Mouse (Mus musculus) hindbrain, embryonic 12.5 days (tissue): Measurements from ENCODE around the gene Cbx1. TPM values are rescaled to one million over a fixed set of nuclear protein-coding genes. Genes with fewer than 3 reads are reported as not detected.
"Not testable (repeated sequence)": the region's sequence is repeated elsewhere in the genome, so short reads cannot be mapped to it uniquely, and the experiment has no call there.

ENCODE experiments used
- ATAC-seq: fragments of 200-750 bp; cut with Nextera tagmentation; 2 replicates; pipeline ENCODE4 v1.8.0; 2017; ENCODE audit warnings: moderate TSS enrichment; ENCODE audit not compliant: low FRiP score
- H3K27ac ChIP-seq: fragments of 300-500 bp; sonication (generic); 2 replicates; pipeline ENCODE4 v1.5.1; 2016; ENCODE audit warnings: mild to moderate bottlenecking
- H3K27me3 ChIP-seq: fragments of 300-500 bp; sonication (generic); 2 replicates; pipeline ENCODE4 v1.6.1; 2016; ENCODE audit warnings: mild to moderate bottlenecking
- H3K36me3 ChIP-seq: fragments of 300-500 bp; sonication (generic); 2 replicates; pipeline ENCODE4 v1.6.1; 2016; ENCODE audit warnings: mild to moderate bottlenecking
- H3K4me1 ChIP-seq: fragments of 300-500 bp; sonication (generic); 2 replicates; pipeline ENCODE4 v1.6.1; 2016
- H3K4me2 ChIP-seq: fragments of 300-500 bp; sonication (generic); replicated peaks from 2 replicates; pipeline ENCODE4 v1.6.1; 2016; ENCODE audit warnings: mild to moderate bottlenecking
- H3K4me3 ChIP-seq: fragments of 300-500 bp; sonication (generic); 2 replicates; pipeline ENCODE4 v1.5.1; 2016; ENCODE audit warnings: mild to moderate bottlenecking
- H3K9ac ChIP-seq: fragments of 300-500 bp; sonication (generic); 2 replicates; pipeline ENCODE4 v1.6.1; 2016; ENCODE audit warnings: mild to moderate bottlenecking, moderate library complexity
- H3K9me3 ChIP-seq: fragments of 300-500 bp; sonication (generic); replicated peaks from 2 replicates; pipeline ENCODE4 v1.6.1; 2016; ENCODE audit warnings: mild to moderate bottlenecking
- WGBS: fragments of 180-500 bp; shearing (Covaris S2); methylation state at CpG from one replicate; pipeline ENCODE4 v1.1.7; 2016; 5-methylcytosine and 5-hydroxymethylcytosine counted together
- microRNA counts: library from miRNA; unstranded; fragments of <30 nt; microRNA quantifications from one replicate; lab custom pipeline; 2017
- microRNA-seq: library from miRNA; unstranded; fragments of <30 nt; microRNA quantifications from one replicate; pipeline ENCODE4, GENCODE M21; 2017
- polyA plus RNA-seq: library from polyadenylated mRNA; unstranded; fragments of >200 nt; fragmentation: Nextera tagmentation; extraction: Ambion mirVana; gene quantifications from 2 replicates; pipeline ENCODE4 v1.2.1, GENCODE M21; 2016

The Cbx1 gene
- polyA plus RNA-seq, 1 experiment from 2014 or later, result 136 TPM

DNA sequence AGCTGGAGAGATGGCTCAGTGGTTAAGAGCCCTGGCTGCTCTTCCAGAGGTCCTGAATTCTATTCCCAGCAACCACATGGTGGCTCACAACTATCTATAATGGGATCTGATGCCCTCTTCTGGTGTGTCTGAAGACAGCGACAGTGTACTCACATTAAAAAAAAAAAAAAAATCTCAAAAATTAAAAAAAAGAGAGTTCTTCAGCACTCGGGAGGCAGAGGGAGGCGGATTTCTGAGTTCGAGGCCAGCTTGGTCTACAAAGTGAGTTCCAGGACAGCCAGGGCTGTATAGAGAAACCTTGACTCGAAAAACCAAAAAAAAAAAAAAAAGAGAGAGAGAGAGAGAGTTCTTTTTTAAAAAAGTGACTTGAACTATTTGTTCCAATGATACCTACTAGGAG, 60.2 kb downstream of the Cbx1 start:
- not testable (repeated sequence) for H3K36me3 ChIP-seq, H3K27ac ChIP-seq, H3K9me3 ChIP-seq, ATAC-seq, H3K9ac ChIP-seq
- Histone ChIP-seq H3K27me3 (peaks cover 16% of the 10 kb centered on the region), H3K4me3 (peak overlapping the region; percentile 56; the same call in 1 of the 2 replicates), H3K4me2 (peak overlapping the region; percentile 94), H3K4me1 (peaks cover 17% of the 10 kb centered on the region)
- 77% methylated on average over 5 of the region's 5 CpGs for WGBS

DNA sequence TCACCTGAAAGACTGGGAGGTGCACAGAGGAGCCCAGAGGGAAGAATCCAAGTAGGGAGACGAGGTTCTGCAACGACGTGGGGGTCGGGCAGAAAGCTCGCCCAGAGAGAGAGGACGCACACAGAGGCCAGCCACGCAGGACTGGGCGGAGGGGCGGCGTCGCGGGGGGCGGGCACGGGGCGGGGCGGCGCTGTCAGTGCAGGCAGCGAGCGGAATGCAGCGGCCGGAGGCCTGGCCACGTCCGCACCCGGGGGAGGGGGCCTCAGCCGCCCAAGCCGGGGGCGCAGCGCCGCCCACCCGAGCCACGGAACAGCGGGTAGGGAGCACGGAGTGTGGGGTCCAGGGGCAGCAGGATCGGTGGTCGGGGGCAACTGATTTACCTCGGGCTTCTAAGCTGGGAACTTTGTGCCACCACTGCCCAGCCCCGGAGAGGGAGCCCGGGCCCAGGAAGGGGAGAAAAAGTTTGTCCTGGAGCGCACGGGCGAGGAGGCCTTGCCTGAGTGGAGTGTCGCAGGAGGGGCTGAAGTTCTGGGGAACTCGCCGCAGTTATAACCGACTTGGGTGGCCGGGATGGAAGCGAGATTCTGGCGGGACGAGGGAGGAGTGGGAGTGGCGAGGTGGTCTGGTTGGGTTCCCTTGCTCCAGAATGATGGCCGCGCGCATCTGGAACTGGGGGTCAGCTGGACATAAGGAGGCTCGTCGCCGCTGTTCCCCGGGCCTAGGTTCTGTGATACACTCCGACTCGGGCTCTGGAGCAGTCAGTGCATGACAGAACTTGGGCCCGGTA, 60.9 kb downstream of the Cbx1 start, which contains the start of gene Copz2:
Gene Copz2 (plus strand): TSS at position 190 of the 787 bp plus-strand sequence.
- ATAC-seq, result peak; percentile 61; the same call in 1 of the 2 replicates
- H3K9me3 ChIP-seq, result no peaks in the 10 kb centered on the region
- H3K4me3 ChIP-seq, result peak within 1 kb of the TSS; percentile 56
- H3K36me3 ChIP-seq, result no peaks in the 10 kb centered on the region
- peaks cover 17% of the 10 kb centered on the region for H3K4me1 ChIP-seq
- peak within 1 kb of the TSS; percentile 65 for H3K9ac ChIP-seq
- peak within 1 kb of the TSS; percentile 94 for H3K4me2 ChIP-seq
- 1% methylated on average over 60 of the region's 60 CpGs for WGBS
- peaks cover 16% of the 10 kb centered on the region for H3K27me3 ChIP-seq
- H3K27ac ChIP-seq, result no peak within 1 kb of the TSS

DNA sequence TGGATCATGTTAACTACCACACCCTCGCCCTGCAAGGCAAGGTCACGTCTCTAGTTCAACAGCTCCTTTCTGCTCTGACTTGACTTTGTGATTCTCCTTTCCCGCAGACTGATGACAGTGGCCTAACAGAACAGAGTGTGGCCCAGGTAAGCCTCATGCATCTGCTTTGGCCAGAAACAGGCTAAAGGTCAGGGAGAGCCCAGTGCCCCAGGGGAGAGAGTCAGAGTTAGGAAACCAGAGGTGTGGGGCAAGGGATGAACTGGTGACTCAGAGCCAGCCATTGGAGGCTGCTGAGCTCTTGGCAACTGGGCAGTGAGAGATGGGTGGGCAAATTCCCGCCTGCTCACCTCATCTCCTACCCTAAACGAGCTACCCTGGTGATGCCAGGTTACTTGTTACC, 68.5 kb downstream of the Cbx1 start:
- Histone ChIP-seq H3K36me3 (no peaks in the 10 kb centered on the region), H3K4me2 (no peak overlapping the region), H3K9me3 (no peaks in the 10 kb centered on the region), H3K27me3 (no peaks in the 10 kb centered on the region), H3K4me3 (no peak overlapping the region), H3K27ac (no peak overlapping the region), H3K4me1 (peaks cover 16% of the 10 kb centered on the region), H3K9ac (no peak overlapping the region)
- WGBS, result 88% methylated on average over 5 of the region's 5 CpGs
- no peak for ATAC-seq

MicroRNAs encoded within 50 kb of the gene (microRNA counts, 519-probe panel; counts per million panel counts)
- 4,855 counts per million, percentile 90 among the panel's probes with 10 or more counts for microRNA mmu-miR-152 (lab: Ali Mortazavi, UCI)

Small RNA genes lying within 50 kb of the gene (microRNA-seq; reads per million reads assigned to microRNA genes)
- 112 reads per million, percentile 47 among the genes with 10 or more reads in this experiment for gene Mir152

Other genes with a start within 250 kb of the Cbx1 start
- gene Snx11, start 11.6 kb upstream of the Cbx1 start, polyA plus RNA-seq, result 40.5 and 45.1 TPM in 2 replicates
- 82.8 and 88.2 TPM in 2 replicates for gene Nfe2l1, start 40.8 kb downstream of the Cbx1 start, polyA plus RNA-seq
- gene Copz2, start 60.7 kb downstream of the Cbx1 start, polyA plus RNA-seq, result 56.5 and 60.7 TPM in 2 replicates
- gene Cdk5rap3, start 127.4 kb downstream of the Cbx1 start, polyA plus RNA-seq, result 98.8 and 98.9 TPM in 2 replicates
- 0.53 and 1.5 TPM in 2 replicates for gene Prr15l, start 139.0 kb downstream of the Cbx1 start, polyA plus RNA-seq
- 21.5 and 22.5 TPM in 2 replicates for gene Pnpo, start 154.9 kb downstream of the Cbx1 start, polyA plus RNA-seq
- gene Sp2, start 193.8 kb downstream of the Cbx1 start, polyA plus RNA-seq, result 19.0 and 20.8 TPM in 2 replicates
- 0.26 and 0.46 TPM in 2 replicates for gene Sp6, start 224.3 kb downstream of the Cbx1 start, polyA plus RNA-seq
- gene Scrn2, start 240.8 kb downstream of the Cbx1 start, polyA plus RNA-seq, result 21.2 and 23.9 TPM in 2 replicates